Mouse (Mus musculus): ENCODE results near the gene Pin4.
"Not testable (repeated sequence)": the region's sequence is repeated elsewhere in the genome, so short reads cannot be mapped to it uniquely, and the experiment has no call there.

Pin4 gene

DNA sequence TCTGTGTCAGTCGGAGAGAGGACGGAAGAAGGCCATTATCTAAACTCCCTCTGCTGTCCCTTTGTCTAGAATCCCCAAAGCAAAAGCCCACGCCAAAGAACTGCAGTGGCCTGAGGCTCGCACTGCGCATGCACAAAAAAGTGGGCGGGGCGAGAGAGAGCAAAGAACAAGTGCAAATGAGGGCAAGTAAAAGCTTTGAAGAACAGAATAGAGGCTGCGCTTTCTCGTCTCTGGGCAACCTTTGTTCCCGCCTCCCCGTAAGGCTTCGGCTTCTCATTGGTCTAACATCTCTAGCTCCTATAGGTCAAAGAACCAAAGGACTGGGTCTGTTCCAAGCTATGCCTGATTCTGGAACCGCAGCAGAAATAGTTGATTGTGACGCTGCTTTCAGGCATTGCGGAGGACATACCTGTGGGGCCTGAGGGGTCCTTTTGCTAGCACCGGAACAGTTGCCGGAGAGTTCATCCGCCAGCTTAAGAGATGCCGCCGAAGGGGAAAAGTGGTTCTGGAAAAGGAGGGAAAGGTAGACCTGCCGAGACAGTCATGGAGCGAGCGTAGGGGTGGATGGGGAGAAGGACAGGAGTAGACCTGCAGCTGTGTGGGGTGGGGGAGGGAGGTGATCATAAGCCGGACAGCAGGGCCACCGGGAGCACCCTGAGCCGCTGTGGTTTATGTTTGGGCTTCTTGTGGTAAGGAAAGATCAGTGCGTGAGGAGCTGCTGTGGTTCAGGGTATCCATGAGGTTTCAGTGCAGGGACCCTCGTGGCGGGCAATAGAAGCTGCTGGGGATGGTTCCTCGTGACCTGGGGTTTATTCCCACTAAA is at the start of gene Pin4:
Pin4 (plus strand) TSS at position 406 of the 823 bp plus-strand sequence.
- DNase-seq = peak; percentile 89

DNA sequence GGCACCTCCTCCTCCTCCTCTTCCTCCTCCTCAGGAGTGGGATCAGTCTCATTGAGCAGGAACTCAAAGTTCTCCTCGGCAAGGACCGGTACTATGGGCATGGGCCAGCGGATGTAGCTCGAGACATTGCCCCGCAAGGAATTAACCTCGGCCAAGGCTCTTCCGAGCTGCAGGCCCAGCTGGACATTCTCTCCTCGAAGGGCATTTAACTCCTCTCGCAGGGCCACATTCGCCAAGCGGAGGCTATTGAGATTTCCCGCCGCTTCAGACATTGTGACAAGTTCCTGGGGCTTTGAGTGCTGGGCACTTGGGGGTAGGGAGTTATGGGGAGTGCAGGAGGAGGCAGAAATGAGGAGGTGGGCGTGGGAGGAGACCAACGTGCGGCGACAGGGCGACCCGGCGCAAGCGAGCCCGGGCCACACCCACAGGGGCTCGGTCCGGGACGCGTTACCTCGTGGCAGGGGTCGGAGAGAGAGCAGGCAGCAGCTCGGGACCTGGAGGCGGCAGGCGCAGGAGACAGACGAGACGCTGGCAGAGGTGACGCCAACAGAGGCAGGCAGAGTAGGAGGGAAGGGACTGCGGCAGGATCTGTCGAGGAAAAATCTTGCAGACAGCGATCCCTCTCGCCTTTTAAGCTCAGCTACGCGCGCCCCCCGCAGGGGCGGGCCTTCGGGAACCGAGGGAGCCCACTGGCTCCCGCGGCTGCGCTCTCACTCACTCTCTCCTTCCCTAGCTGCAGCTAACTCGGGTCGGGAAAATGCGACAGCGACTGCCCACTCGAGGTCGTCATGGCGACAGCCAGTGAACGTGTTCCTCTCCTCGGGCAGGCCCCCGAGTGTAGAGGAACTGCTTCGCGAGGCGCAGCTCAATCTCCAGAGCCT is 48.4 kb upstream of the Pin4 start, which contains the start of gene Rtl5:
Rtl5 (minus strand) TSS at position 714 of the 881 bp plus-strand sequence.
- DNase-seq = peak; percentile 37

DNA sequence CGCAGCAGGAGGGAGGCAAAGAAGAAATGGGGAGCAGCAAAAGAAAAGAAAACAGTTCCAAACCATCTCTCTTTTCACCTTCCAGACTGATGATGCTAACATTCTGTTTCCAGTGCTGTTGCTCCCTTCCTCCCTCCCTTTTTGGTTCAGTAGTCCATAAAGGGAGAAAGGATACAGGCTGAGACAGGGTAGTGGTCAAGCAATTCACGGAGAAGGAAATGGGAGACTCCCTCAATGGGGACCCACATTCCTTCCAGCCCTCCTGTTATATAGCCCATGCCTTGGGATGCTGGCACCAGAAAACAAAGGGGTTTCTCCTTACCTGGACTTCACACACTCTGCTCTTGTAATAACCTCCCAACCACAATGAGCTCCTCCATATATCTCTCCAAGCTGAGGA is 47.7 kb upstream of the Pin4 start:
- no peak for DNase-seq

DNA sequence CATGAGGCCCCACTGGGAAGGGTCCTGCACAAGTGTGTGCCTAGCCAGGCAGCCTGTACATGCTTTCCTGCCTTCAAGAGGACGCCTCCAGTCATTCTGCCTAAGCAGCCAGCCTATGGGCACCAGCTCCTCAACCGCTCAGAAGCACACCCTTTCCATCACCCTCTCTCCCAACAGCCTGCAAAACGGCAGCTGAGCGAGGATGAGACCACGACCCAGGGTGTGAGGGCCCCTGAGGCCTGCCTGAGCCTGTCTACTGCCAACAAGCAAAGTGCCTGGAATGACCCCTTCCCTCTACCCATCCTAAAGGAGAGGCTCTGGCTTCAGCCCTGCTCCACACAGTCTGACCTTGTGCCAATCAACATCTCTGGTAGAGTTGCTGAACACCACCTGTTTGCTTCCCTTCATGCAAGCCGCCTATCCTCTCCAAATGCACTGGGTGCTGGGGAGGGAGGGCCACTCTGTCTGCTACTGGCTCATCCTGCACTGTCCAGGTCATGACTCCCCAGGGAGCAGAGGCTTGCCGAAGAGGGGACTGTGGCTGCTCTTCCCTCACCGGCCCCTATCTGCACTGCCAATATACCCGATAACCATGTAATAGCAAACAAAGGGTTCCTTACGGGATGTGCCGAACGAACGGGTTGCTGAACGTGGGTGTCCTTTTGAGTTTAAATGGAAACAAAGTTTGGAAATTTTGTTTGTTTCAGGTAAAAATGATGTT is 45.5 kb upstream of the Pin4 start:
- DNase-seq = no peak

DNA sequence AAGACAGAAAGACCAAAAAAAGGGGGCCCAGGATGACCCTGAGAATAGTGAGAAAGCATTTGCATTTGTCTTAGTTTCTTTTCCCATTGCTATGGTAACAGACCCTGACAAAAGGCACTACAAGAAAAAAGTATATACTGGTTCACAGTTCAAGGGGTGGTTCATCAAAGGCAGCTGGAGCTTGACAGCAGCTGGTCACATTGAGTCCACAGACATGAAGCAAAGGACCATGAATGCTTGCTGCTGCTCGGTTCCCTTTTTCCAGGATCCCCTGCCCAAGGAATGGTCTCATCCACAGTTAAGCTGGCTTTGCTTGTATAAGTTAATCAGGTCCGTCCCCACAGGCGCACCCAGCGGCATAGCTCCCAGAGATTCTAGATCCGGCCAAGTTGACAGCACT is 44.8 kb upstream of the Pin4 start:
- no peak for DNase-seq

DNA sequence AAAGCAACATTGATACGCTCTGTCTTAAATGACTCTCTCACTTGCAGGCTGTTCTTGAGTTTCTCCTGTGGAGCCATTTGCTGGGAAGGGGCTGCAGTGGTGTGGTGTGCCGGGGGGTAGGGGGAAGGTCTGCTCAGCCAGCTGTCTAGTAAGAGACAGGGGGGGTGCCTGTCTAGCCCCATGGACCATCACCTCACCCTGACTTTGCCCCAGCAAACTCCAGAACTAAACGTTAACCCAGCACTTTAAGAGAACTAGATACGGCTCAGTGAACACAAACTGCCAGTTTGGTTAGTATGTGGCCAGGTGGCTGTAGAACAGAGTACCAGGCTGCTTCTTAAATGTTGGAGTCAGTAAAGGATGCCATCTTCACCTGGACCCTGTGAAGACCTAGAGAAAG is 44.1 kb upstream of the Pin4 start:
- DNase-seq = no peak

DNA sequence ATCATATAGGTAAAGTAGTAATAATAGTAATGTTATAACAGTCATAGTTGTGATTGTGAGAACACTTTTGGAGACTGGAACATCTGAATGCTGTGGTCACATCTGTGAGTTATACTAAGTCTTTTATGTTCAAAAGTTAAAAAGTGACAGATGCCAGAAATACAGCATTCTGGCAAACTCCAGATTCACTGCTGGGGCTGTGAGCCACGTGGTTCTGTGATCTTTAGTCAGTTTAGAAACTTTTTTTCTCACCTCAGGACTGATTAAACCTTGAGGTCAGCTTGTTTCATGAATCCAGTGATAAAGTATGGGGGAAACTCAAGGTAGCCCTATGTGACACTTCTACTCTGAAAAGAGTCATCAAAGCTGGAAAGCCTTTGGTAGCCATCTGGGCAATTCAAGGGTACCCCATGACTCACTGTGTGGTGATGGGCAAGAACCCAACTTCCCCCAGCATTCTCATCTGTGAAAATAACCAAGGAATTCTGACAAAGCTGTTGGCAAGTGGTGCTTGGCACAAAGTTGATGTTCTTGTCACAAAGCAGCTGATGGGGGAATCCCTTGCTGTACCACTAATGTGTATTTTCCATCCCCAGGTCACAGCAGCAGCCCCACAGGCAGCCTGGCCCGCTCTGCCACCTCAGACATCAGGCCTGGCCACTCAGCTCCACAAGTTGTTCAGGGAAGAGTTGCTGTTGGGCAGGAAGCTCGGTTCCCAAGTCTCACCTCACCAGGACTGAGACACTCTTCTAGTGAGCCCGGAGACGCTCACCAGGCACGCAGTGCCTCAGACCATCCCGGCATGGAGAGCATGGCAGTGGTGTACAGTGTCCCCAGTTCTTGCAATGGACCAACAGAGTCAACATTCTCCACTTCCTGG is 42.1 kb upstream of the Pin4 start:
- no peak for DNase-seq

DNA sequence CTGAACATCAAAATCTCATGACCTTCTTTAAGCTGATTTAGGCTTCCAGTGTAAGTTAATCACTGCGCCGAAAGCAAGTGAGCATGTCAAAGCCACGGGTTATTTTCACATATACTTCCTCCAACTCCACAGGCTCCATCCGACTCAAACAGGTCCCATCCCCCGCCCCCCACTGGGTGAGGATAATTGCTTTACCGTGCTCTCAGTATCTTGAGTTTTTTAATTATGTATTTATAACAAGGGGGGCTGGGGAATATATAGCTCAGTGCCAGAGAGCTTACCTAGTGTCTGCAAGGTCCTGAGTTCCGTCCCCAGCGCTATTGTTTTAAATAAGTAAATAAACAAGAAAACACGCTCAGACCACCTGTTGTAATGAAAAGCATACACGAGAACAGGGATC is 38.2 kb upstream of the Pin4 start:
- DNase-seq = no peak

DNA sequence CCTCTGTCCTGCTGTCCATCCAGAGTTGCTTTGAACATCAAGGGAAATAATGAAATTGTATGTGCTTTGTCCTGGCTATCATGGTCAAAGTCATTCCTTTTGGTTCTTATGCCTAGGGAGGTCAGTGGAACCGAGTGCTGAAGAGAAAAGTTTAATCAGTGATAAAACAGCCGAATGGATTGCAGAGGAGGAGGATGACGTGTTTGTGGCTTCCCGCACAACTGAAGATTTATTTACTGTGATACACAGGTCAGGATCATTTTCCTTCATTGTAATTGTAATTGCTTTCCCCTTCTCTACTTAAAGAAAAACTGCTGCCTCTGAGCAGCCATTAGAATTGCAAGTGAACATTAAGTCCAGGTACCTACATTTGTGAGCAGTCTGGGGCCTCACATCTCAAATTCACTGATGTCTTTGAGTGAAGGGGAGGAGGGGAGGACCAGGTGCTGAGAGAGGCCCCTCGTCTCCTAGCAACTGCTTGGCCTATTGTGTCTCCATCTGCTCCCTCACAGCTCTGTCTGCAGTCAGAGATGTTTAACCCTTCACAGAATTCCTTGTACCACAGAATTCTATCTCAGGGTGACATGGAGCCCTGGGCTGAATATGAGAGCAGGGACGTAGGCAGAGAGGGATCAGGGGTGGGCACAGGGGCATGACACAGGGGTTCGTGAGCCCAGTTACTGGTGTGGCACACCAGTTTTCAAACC is 37.5 kb upstream of the Pin4 start:
- peak; percentile 40 for DNase-seq

DNA sequence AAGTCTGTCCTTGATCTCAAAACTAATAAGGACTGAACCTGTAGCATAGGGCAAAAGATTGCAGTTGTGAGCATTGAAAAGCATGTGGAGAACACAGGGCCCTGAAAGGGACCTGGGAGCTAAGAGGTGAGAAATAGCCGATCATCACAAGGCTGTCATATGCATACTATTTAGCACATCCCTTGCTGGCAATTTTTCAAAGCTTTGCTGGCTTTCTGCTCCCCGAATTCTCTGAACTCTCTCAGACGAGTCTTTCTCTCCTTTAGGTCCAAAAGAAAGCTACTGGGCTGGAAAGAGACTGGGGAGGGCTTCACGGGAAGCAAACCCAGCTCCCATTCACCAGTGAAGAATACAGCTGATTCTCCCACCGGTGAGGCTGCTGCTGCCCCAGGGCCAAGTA is 36.9 kb upstream of the Pin4 start:
- no peak for DNase-seq

DNA sequence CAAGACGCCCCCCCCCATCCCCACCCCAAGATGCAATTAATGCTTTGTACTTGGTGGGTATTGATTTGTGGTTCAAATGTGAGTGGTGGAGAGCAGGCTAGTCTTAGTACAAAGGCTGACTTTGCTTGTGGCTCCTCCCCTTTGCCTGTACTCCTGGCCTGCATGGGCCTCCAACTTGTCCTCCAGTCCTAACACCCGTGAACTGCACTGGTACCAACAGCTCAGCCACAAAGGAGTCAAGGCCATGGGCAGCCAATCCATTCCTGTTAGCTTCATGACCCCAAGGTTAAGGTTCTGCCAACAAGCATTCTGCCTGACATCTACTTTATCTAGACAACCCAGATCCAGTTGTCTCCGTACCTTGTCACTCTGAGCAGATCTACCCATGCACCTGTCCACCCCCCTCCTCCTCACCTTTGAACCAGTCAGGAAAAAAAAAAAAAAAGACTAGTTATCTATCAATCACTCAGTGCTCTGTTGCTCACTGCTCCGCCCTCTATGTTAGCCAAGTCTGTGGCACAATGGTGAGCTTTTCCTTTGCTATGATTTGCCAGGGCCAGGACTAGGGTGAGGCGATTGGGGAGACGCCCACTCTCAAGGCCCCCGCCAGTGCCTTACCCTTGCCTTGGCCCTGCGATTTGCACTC is 33.3 kb upstream of the Pin4 start:
- no peak for DNase-seq

DNA sequence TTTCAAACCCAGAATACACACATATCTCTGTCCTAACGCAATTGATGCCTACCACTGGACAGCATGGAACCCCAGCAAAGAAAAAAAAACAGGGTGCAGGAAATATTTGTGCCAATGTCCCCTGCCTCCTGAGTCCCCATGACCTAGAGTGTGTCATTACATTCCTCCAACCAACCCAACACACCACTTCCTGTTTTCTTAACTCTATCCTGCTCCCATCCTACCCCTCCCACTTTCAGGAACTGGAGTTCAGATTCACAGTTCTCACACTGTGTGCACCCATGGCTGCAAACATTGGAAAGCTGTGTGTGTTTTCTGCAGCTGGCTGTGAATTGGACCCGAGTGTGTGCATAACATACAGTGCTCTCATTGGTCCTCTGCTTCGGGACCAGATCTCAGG is 28.6 kb upstream of the Pin4 start:
- no peak for DNase-seq

DNA sequence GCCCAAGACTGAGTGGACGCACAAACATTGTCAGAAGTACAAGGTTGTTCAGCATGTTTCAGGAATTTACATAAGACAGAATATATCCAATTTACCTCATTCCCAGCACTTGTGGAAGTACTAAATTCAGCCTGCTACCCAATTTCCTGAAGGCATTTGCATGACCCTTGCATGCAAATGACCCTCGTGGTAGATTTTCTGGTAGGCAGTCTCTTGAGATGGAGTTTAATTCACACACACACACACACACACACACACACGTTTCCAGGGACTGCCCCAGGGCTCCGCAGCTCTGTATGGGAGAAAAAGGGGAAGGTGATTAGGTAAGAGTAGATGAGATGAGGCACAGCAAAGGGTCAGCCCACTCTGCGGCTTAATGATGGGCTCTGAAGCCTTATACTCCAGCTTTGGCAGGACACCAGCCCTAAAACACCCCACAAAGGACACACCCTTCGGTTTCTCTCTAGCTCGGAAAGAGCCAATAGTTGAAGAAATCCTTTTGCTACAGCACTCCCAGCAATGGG is 24.8 kb upstream of the Pin4 start:
- no peak for DNase-seq

DNA sequence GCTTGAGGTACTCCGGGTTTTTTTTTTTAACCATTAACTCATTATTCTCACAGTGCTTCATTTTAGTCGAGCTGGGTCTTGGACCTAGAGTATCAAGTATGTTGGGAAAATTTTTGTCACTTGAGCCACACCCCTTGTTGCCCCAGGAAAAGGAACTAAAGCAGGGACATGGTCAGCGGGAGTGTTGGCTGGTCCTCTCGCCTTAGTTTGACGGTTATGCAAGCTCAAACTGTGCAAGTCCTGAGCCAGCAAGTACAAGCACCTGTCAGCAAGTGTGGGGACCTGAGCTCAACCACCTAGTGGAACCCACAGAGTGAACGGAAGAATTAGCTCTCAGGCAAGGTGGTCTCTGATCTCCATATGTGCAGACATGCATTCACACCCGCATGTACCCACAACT is 17.4 kb upstream of the Pin4 start:
- no peak for DNase-seq

DNA sequence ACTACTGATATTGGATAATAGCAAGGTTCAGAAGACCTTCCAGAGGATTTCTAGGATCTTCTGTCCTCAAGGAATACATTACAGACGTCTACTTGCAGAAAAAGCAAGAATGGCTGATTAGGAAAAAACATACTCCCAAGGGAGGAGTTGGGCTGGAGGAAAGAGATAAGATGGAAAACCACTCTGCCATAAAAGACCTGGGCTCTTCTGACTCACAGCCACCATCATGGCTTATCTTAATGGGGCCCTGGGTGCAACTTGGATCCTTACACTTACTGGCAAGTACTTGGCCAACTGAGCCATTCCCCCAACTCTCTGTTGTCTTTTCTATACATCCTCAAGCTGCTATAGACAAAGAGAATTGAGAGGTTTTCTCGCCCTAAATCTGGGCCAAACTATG is 15.4 kb upstream of the Pin4 start:
- DNase-seq = not testable (repeated sequence)

DNA sequence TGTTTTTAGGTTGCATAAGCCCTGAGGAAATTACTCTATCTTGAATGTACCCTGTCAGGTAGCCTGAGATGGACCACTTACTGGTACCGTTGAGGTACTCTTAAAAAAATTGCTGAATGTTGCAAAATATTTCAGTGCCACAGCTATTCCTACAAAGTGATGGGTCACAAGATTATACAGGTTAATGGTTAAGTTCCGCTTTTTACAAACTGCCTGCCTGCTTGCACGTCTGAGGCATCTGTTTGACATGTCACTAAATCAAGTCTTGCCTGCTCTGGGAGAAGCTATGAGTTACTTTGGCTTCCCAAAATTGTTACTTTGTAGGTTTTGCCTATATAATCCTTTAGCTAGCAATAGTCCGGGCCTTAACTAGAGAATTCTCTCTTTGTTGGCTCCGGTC is 9.9 kb upstream of the Pin4 start:
- DNase-seq = not testable (repeated sequence)

DNA sequence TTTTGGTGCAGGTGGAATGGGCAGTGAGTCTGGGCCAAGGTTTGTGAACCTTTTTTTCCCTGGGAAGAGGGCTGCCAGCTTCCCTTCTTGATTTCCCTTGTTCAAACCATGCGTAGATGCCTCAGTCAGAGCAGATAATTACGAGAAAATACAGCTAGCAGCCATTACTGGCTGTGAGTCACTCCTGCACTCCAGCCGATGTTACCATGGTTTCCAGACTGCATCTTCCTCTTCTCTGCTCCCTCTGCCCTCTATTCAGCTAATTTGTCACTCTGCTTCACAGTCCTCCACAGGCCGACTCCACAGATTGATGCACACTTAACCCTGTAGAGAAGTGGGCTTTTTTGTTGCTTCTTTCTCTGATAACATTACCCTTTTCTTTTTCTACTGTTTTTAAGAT is 3.6 kb upstream of the Pin4 start:
- no peak for DNase-seq

DNA sequence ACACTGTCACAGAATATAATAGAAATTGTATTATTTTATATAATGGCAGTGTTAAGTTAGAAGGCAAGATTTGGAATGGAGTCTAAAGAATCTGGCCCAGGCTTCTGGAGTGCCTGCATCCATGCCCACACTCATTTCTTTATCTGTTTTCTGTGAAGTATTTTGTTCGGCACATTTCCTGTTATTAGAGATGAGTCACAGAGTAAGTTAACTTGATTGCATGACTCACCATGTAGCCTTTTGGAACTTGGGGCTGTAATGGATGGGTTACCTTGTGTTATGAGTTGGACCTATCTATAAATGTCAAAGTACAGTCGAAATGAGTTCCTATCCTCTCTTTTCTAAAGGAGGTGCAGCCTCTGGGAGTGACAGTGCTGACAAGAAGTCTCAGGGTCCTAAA is 2.1 kb downstream of the Pin4 start:
- no peak for DNase-seq

DNA sequence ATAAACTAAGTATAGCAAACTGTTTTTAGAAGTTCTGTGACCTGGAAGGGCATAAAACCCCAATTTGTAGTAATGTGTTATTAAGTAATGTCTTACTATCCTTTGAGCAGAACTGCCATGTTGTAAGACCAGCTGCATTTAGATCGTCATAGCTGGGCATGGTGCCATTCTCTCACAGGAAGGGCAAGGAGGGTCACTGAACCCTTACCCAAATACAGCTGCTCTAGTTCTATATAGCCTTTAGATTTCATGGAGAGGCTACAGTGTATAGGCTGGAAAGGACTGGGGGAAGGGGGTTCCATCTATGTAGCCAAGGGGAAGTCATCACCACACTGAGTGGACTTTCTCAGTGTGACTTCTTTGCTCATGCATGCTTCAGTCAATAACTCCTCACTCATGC is 21.9 kb downstream of the Pin4 start:
- no peak for DNase-seq

DNA sequence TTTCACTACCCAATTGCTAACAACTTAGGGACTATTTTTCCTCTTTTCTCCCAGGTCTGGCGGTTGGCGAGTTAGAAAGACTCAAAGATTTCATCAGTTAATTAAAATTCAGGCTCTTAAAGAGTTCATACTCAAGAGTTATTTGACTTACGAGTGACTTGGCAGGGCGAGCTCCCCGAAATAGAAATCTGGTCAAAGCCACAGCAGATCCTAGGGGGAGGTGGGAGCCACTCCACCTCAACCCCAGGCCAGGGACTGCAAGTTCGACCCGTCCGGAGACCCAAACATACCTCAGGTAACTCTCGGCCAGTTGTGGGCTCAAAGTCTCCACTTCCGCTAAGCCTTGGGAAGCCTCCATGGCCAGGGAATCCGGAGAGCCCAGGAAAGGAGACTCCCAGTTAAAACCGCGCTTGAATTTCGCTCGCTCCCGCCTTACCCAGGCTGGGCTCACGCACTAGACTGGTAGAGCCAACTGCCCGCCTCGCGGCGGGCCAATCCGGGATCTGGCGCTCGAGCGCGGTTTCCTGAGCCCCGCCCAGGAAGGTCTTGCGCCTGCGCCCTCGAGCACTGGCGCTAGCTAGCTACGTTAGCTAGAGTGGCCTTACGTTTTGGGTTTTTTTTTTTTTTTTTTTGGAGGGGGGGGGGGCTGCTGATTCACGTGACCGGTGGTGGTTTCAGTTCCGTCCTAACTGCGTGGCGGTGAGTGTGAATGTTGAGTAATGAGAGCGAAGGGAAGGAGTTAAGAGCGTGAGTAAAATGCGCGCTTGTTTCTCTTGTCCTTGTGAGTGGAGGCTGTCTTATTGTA is 37.6 kb downstream of the Pin4 start, which contains the start of gene Ercc6l:
Ercc6l (minus strand) TSS at position 474 of the 805 bp plus-strand sequence.
- DNase-seq = peak; percentile 87

All from cerebellum, adult 11 months (tissue).